Mouse (Mus musculus): ENCODE data around the gene Clasp1. TPM values are rescaled to one million over a fixed set of nuclear protein-coding genes. Genes with fewer than 3 reads are reported as not detected.
A peak's percentile ranks its signal among the peaks of the same experiment; 100 is the strongest.

The Clasp1 gene
- total and polyA plus RNA-seq, 3 experiments, result 13.9 to 21.3 TPM; not detected in 1

DNA sequence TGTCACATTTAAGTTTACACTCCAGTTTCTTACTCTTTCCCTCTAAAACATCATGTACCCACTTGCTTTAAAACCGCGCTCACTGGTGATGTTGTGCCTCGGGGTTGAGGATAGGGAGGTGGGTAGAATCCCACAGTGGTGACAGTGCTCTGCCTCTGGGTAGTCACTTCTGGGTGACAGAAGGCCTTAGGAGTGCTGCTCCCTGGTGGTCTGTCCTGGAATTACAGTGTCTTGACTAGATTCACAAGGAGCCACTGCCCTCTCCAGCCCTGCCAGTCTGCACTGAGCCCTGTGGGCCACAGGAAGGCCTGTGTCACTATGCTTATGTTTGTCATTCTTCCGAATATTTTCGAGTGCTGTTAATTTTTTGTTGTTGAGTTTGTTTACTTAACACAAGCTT lies 109.5 kb downstream of the Clasp1 start:
- peaks cover 0 to 19% of the 10 kb centered on the region in 2 experiments; a peak in 2 of 4 replicates for H3K36me3 ChIP-seq (ENCODE audit: control insufficient read depth in 1 of 2, insufficient read depth in 2 of 2, low read length in 2 of 2)

DNA sequence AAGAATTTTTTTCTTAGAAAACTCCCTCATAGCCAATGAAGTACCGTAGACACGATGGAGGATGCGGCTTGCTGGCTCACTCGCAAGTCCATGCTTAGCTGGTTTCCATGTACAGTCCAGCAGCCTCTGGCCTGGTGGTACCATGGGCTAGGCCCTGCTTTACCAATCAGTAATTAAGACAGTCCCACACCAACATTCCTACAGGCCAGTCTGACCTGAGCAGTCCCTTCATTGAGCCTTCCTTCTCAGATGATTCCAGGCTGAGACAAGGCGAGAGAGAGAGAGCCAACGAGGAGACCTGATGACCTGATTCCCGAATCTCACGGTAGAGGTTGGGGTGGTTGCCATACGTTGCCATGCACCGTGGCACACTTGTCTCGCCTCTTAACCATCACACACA lies 111.7 kb downstream of the Clasp1 start:
- Histone ChIP-seq H3K9ac (ENCODE audit: control insufficient read depth, low read depth, low read length, poor library complexity, severe bottlenecking) (no peak overlapping the region), H3K27ac (ENCODE audit: control insufficient read depth, low read depth, low read length) (no peak overlapping the region), H3K4me1 (ENCODE audit: control insufficient read depth in 1 of 2, insufficient read depth in 2 of 2, low read length in 2 of 2) (no peaks in the 10 kb centered on the region), H3K27me3 (ENCODE audit: control insufficient read depth in 1 of 2, insufficient read depth in 2 of 2, low read length in 2 of 2) (no peaks in the 10 kb centered on the region), H3K9me3 (replicated peaks; ENCODE audit: insufficient read depth, low read length) (no peaks in the 10 kb centered on the region), H3K36me3 (ENCODE audit: control insufficient read depth in 1 of 2, insufficient read depth in 2 of 2, low read length in 2 of 2) (peaks cover 0 to 25% of the 10 kb centered on the region in 2 experiments; a peak in 2 of 4 replicates), H3K79me2 (ENCODE audit: control insufficient read depth, insufficient read depth, low read length, poor library complexity) (no peaks in the 10 kb centered on the region), H3K4me3 (ENCODE audit: control insufficient read depth in 1 of 2, insufficient read depth in 1 of 2, low read depth in 2 of 2, low read length in 2 of 2) (no peak overlapping the region)
- no peak for TF ChIP-seq MAX (IDR thresholded peaks at IDR 0.05; ENCODE audit: low read length)
- TF ChIP-seq POLR2A (IDR thresholded peaks at IDR 0.05; ENCODE audit: control insufficient read depth in 1 of 2, insufficient read depth in 1 of 2, low read depth in 1 of 2, low read length in 2 of 2, poor library complexity in 1 of 2), result no peak
- no peak for TF ChIP-seq NELFE (IDR thresholded peaks at IDR 0.05; ENCODE audit: low read depth, low read length)
- no peak for TF ChIP-seq CTCF (IDR thresholded peaks at IDR 0.05 in 2 of 3, conservative IDR thresholded peaks at IDR 0.05 in 1 of 3; ENCODE audit: control insufficient read depth in 1 of 3, insufficient read depth in 1 of 3, low read depth in 2 of 3, low read length in 3 of 3, poor library complexity in 1 of 3, severe bottlenecking in 1 of 3)
- no peak for DNase-seq (ENCODE audit: low read depth, low spot score)

More for the DNA sequence above, 109.5 kb downstream of the Clasp1 start:
- H3K79me2 ChIP-seq (ENCODE audit: control insufficient read depth, insufficient read depth, low read length, poor library complexity), result no peaks in the 10 kb centered on the region
- no peaks in the 10 kb centered on the region for H3K9me3 ChIP-seq (replicated peaks; ENCODE audit: insufficient read depth, low read length)
- DNase-seq (ENCODE audit: low read depth, low spot score), result peak; percentile 86
- no peaks in the 10 kb centered on the region for H3K4me1 ChIP-seq (ENCODE audit: control insufficient read depth in 1 of 2, insufficient read depth in 2 of 2, low read length in 2 of 2)
- no peak overlapping the region for H3K4me3 ChIP-seq (ENCODE audit: control insufficient read depth in 1 of 2, insufficient read depth in 1 of 2, low read depth in 2 of 2, low read length in 2 of 2)
- H3K27ac ChIP-seq (ENCODE audit: control insufficient read depth, low read depth, low read length), result no peak overlapping the region
- H3K27me3 ChIP-seq (ENCODE audit: control insufficient read depth in 1 of 2, insufficient read depth in 2 of 2, low read length in 2 of 2), result no peaks in the 10 kb centered on the region
- TF ChIP-seq SMC3 (IDR thresholded peaks at IDR 0.05; ENCODE audit: low read depth, low read length) (peak; percentile 81), MYC (IDR thresholded peaks at IDR 0.05; ENCODE audit: low read depth, low read length) (no peak), UBTF (IDR thresholded peaks at IDR 0.05; ENCODE audit: borderline replicate concordance, insufficient read depth, low read depth, low read length) (no peak), SIN3A (IDR thresholded peaks at IDR 0.05; ENCODE audit: low read length) (0 out of 2 replicates have a peak, but pooled peaks have one; percentile 32), ZC3H11A (IDR thresholded peaks at IDR 0.05; ENCODE audit: low read depth, low read length) (peak; percentile 31; the same call in 1 of the 2 replicates), RAD21 (IDR thresholded peaks at IDR 0.05; ENCODE audit: low read depth, low read length) (peak; percentile 55), NELFE (IDR thresholded peaks at IDR 0.05; ENCODE audit: low read depth, low read length) (no peak), CTCF (IDR thresholded peaks at IDR 0.05 in 2 of 3, conservative IDR thresholded peaks at IDR 0.05 in 1 of 3; ENCODE audit: control insufficient read depth in 1 of 3, insufficient read depth in 1 of 3, low read depth in 2 of 3, low read length in 3 of 3, poor library complexity in 1 of 3, severe bottlenecking in 1 of 3) (peak; percentile 75 to 88 (median 80)), E2F4 (IDR thresholded peaks at IDR 0.05; ENCODE audit: borderline replicate concordance, low read depth, low read length) (no peak), GATA1 (IDR thresholded peaks at IDR 0.05; ENCODE audit: low read depth, low read length) (no peak)
- H3K9ac ChIP-seq (ENCODE audit: control insufficient read depth, low read depth, low read length, poor library complexity, severe bottlenecking), result no peak overlapping the region

DNA sequence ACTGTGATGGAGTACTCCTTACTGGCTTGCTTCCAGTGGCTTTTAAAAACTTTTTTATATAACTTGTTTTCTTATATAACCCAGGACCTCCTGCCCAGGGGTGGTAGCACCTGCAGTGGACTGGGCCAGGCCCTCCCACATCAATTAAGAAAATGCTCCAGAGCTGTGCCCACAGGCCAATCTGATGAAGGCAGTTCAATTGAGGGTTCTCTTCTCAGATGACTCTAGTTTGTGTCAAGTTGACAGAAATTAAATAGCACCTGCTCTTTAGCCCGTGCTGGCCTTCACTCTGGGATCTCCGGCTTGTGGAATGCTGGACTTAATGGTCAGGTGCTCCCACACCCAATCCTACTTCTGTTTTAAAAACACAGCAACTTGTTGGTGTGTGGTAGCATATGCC lies 112.8 kb downstream of the Clasp1 start:
- Histone ChIP-seq H3K4me1 (ENCODE audit: control insufficient read depth in 1 of 2, insufficient read depth in 2 of 2, low read length in 2 of 2) (no peaks in the 10 kb centered on the region), H3K9ac (ENCODE audit: control insufficient read depth, low read depth, low read length, poor library complexity, severe bottlenecking) (no peak overlapping the region), H3K27ac (ENCODE audit: control insufficient read depth, low read depth, low read length) (no peak overlapping the region), H3K79me2 (ENCODE audit: control insufficient read depth, insufficient read depth, low read length, poor library complexity) (no peaks in the 10 kb centered on the region), H3K4me3 (ENCODE audit: control insufficient read depth in 1 of 2, insufficient read depth in 1 of 2, low read depth in 2 of 2, low read length in 2 of 2) (no peak overlapping the region), H3K9me3 (replicated peaks; ENCODE audit: insufficient read depth, low read length) (no peaks in the 10 kb centered on the region), H3K27me3 (ENCODE audit: control insufficient read depth in 1 of 2, insufficient read depth in 2 of 2, low read length in 2 of 2) (no peaks in the 10 kb centered on the region), H3K36me3 (ENCODE audit: control insufficient read depth in 1 of 2, insufficient read depth in 2 of 2, low read length in 2 of 2) (peaks cover 0 to 28% of the 10 kb centered on the region in 2 experiments; a peak in 2 of 4 replicates)
- TF ChIP-seq NELFE (IDR thresholded peaks at IDR 0.05; ENCODE audit: low read depth, low read length) (no peak), NRF1 (IDR thresholded peaks at IDR 0.05; ENCODE audit: insufficient read depth, low read depth, low read length, poor library complexity, severe bottlenecking) (no peak), TBP (IDR thresholded peaks at IDR 0.05; ENCODE audit: low read depth, low read length) (no peak)
- no peak for DNase-seq (ENCODE audit: low read depth, low spot score)

Measured in MEL (cell line).